Mouse (Mus musculus): ENCODE results near the gene Csf3.
A peak's percentile ranks its signal among the peaks of the same experiment; 100 is the strongest.
"Not testable (repeated sequence)": the region's sequence is repeated elsewhere in the genome, so short reads cannot be mapped to it uniquely, and the experiment has no call there.

Gene Csf3

GRCm38 (mm10) chr11:98701213-98701670, at the start of gene Csf3:
TSS of gene Csf3 (plus strand) at chr11:98701263.
- no peak for DNase-seq (ENCODE audit: low spot score in 2 of 2)

- DNase-seq (ENCODE audit: low spot score in 2 of 2): peak in 1 of 2 experiments; percentile 44
Observed at GRCm38 (mm10) chr11:98655076-98655475, 46.0 kb upstream of the Csf3 start.

GRCm38 (mm10) chr11:98660517-98660916, 40.5 kb upstream of the Csf3 start:
- peak in 1 of 2 experiments; percentile 22 for DNase-seq (ENCODE audit: low spot score in 2 of 2)

GRCm38 (mm10) chr11:98664091-98664490, 37.0 kb upstream of the Csf3 start, which contains the start of gene Gsdma:
TSS of gene Gsdma (plus strand) at chr11:98664351.
- no peak for DNase-seq (ENCODE audit: low spot score in 2 of 2)

- DNase-seq (ENCODE audit: low spot score in 2 of 2): no peak
Observed at GRCm38 (mm10) chr11:98668984-98669383, 32.1 kb upstream of the Csf3 start.

- no peak for DNase-seq (ENCODE audit: low spot score in 2 of 2)
Observed at GRCm38 (mm10) chr11:98671284-98671815, 29.7 kb upstream of the Csf3 start.

- no peak for DNase-seq (ENCODE audit: low spot score in 2 of 2)
Observed at GRCm38 (mm10) chr11:98671857-98672256, 29.2 kb upstream of the Csf3 start.

GRCm38 (mm10) chr11:98672482-98672881, 28.6 kb upstream of the Csf3 start:
- DNase-seq (ENCODE audit: low spot score in 2 of 2): no peak

- DNase-seq (ENCODE audit: low spot score in 2 of 2): peak in 1 of 2 experiments; percentile 64
Observed at GRCm38 (mm10) chr11:98673136-98673535, 27.9 kb upstream of the Csf3 start.

- DNase-seq (ENCODE audit: low spot score in 2 of 2): no peak
Observed at GRCm38 (mm10) chr11:98675829-98676363, 25.2 kb upstream of the Csf3 start.

GRCm38 (mm10) chr11:98680023-98680422, 21.0 kb upstream of the Csf3 start:
- DNase-seq (ENCODE audit: low spot score in 2 of 2): no peak

GRCm38 (mm10) chr11:98680595-98680994, 20.5 kb upstream of the Csf3 start:
- not testable (repeated sequence) for DNase-seq (ENCODE audit: low spot score in 2 of 2)

GRCm38 (mm10) chr11:98681186-98681585, 19.9 kb upstream of the Csf3 start:
- no peak for DNase-seq (ENCODE audit: low spot score in 2 of 2)

- peak; percentile 94 for DNase-seq (ENCODE audit: low spot score in 2 of 2)
Observed at GRCm38 (mm10) chr11:98681786-98682745, 19.0 kb upstream of the Csf3 start, which contains the start of gene Psmd3. TSS of gene Psmd3 (plus strand) at chr11:98682554.

- DNase-seq (ENCODE audit: low spot score in 2 of 2): no peak
Observed at GRCm38 (mm10) chr11:98682811-98683210, 18.3 kb upstream of the Csf3 start.

- DNase-seq (ENCODE audit: low spot score in 2 of 2): no peak
Observed at GRCm38 (mm10) chr11:98685642-98686041, 15.4 kb upstream of the Csf3 start.

GRCm38 (mm10) chr11:98686976-98687375, 14.1 kb upstream of the Csf3 start:
- DNase-seq (ENCODE audit: low spot score in 2 of 2): no peak

GRCm38 (mm10) chr11:98688009-98688408, 13.1 kb upstream of the Csf3 start:
- no peak for DNase-seq (ENCODE audit: low spot score in 2 of 2)

GRCm38 (mm10) chr11:98693201-98693600, 7.9 kb upstream of the Csf3 start:
- DNase-seq (ENCODE audit: low spot score in 2 of 2): no peak

GRCm38 (mm10) chr11:98693746-98694145, 7.3 kb upstream of the Csf3 start:
- no peak for DNase-seq (ENCODE audit: low spot score in 2 of 2)

- no peak for DNase-seq (ENCODE audit: low spot score in 2 of 2)
Observed at GRCm38 (mm10) chr11:98694301-98694700, 6.8 kb upstream of the Csf3 start.

GRCm38 (mm10) chr11:98695408-98695807, 5.7 kb upstream of the Csf3 start:
- DNase-seq (ENCODE audit: low spot score in 2 of 2): no peak
